ENCODE assay signal across 7 mouse cellular contexts in genomic region chr8:80895397-80895796, GRCm38 (mm10). TPM values are rescaled to one million over a fixed set of nuclear protein-coding genes. Genes with fewer than 3 reads are reported as not detected.
A peak's percentile ranks its signal among the peaks of the same experiment; 100 is the strongest.
DNase-seq lines count a peak whose midpoint lies in the region; ATAC-seq lines count a peak whose summit lies in the region.

No protein-coding gene starts in this region.

- 0 out of 2 replicates have a peak overlapping the region, but pooled peaks have one; percentile 31 for H3K9ac ChIP-seq in heart, embryonic 16.5 days (ENCODE audit: low read length)
- no peak overlapping the region for H3K9ac ChIP-seq in limb, embryonic 15.5 days

- peak overlapping the region; percentile 12; the same call in 1 of the 2 replicates for H3K4me3 ChIP-seq in brown adipose tissue, adult 24 weeks (ENCODE audit: insufficient read depth, low read depth, low read length)
- peak overlapping the region; percentile 28 for H3K4me3 ChIP-seq in heart, embryonic 16.5 days (ENCODE audit: low read length)
- peak overlapping the region; percentile 17 for H3K4me3 ChIP-seq in limb, embryonic 15.5 days

- ATAC-seq in heart, embryonic 16.5 days (replicated peaks; ENCODE audit: extremely low read depth, insufficient read depth, low FRiP score): no peak; the same call in 1 of the 2 replicates
- ATAC-seq in limb, embryonic 15.5 days (ENCODE audit: insufficient number of reproducible peaks, low FRiP score, low TSS enrichment, low read depth): no peak

- H3K4me2 ChIP-seq in heart, embryonic 16.5 days (ENCODE audit: low read depth, low read length): peak overlapping the region; percentile 57
- H3K4me2 ChIP-seq in limb, embryonic 15.5 days: peak overlapping the region; percentile 34

- no peaks in the 10 kb centered on the region for H3K27me3 ChIP-seq in heart, embryonic 16.5 days (ENCODE audit: control insufficient read depth, insufficient read depth, low read length)
- H3K27me3 ChIP-seq in limb, embryonic 15.5 days: no peaks in the 10 kb centered on the region

- H3K9me3 ChIP-seq in heart, embryonic 16.5 days (replicated peaks; ENCODE audit: control insufficient read depth, low read length): no peaks in the 10 kb centered on the region
- H3K9me3 ChIP-seq in limb, embryonic 15.5 days: no peaks in the 10 kb centered on the region

- peaks cover 5% of the 10 kb centered on the region; the same call in 1 of the 2 replicates for H3K4me1 ChIP-seq in brown adipose tissue, adult 24 weeks (ENCODE audit: control insufficient read depth, insufficient read depth, insufficient read length, low read length)
- H3K4me1 ChIP-seq in heart, embryonic 16.5 days (ENCODE audit: control insufficient read depth, insufficient read depth, low read length): peaks cover 8% of the 10 kb centered on the region
- peaks cover 18% of the 10 kb centered on the region for H3K4me1 ChIP-seq in limb, embryonic 15.5 days

- DNase-seq in NIH3T3 (ENCODE audit: low read depth): peak; percentile 24
- no peak for DNase-seq in thymus, postnatal 0 days (ENCODE audit: low spot score)
- DNase-seq in testis, postnatal 10 days (ENCODE audit: low spot score): no peak
- DNase-seq in thymus, adult 18-20 months: no peak

- 0 out of 2 replicates have a peak overlapping the region, but pooled peaks have one; percentile 21 for H3K27ac ChIP-seq in brown adipose tissue, adult 24 weeks (replicated peaks; ENCODE audit: low read depth, low read length)
- peak overlapping the region; percentile 50; the same call in 1 of the 2 replicates for H3K27ac ChIP-seq in heart, embryonic 16.5 days (ENCODE audit: low read length)
- peak overlapping the region; percentile 74 for H3K27ac ChIP-seq in limb, embryonic 15.5 days

- 22% methylated on average over 6 of the region's 6 CpGs for WGBS in heart, embryonic 16.5 days
- 5% methylated on average over 6 of the region's 6 CpGs for WGBS in limb, embryonic 15.5 days

- H3K36me3 ChIP-seq in heart, embryonic 16.5 days (ENCODE audit: control insufficient read depth, insufficient read depth): no peaks in the 10 kb centered on the region
- H3K36me3 ChIP-seq in limb, embryonic 15.5 days: no peaks in the 10 kb centered on the region

RNA-seq across cellular contexts. Expression of gene Gab1, which starts 15.1 kb away (rescaled TPM):
- polyA plus RNA-seq in brown adipose tissue, adult 24 weeks (2012; ENCODE audit: insufficient read depth, insufficient read length, missing spikeins): 6.1 and 8.2 TPM in 2 replicates
- polyA plus RNA-seq in heart, embryonic 16.5 days (2015; fragmentation: Nextera tagmentation; extraction: Ambion mirVana): 30.4 and 32.3 TPM in 2 replicates
- polyA plus RNA-seq in limb, embryonic 15.5 days (2015; fragmentation: Nextera tagmentation; extraction: Ambion mirVana): 24.9 and 25.6 TPM in 2 replicates
- polyA plus RNA-seq in thymus, postnatal 0 days (2015; fragmentation: Nextera tagmentation; extraction: Ambion mirVana): 4.2 and 4.3 TPM in 2 replicates

Comparison
In these comparisons a context has a peak if more than half of its experiments do, and no peak if none do; other contexts are left out.
1. H3K27ac ChIP-seq: peak in every context shown above with its lines; median percentile 74 in limb, embryonic 15.5 days; 50 in heart, embryonic 16.5 days; 21 in brown adipose tissue, adult 24 weeks.